Mouse (Mus musculus): ENCODE data around the gene Gm2564.
"Not testable (repeated sequence)": the region's sequence is repeated elsewhere in the genome, so short reads cannot be mapped to it uniquely, and the experiment has no call there.

Gm2564 gene

GRCm38 (mm10) chr4:42629419-42629818 lies at the start of gene Gm2564:
Gm2564 (plus strand) TSS chr4:42629719.
- in situ Hi-C loops (cut with MboI, MseI): not testable (repeated sequence)

DNA sequence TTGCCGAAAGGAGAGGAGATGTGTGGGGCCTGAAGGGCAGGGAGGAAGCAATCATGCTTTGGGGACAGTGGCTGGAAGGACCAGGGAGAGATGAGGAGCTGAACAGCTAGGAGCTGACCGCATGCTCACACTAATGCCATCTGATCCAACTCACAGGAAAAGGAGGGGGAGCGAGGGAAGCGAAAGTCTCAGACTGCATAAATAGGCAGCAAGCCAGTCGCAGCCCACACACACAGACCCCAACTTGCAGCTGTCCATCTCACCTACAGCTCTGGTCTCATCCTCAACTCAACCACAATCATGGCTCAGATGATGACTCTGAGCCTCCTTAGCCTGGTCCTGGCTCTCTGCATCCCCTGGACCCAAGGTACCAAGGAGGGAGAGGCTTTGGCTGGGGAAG lies 17.6 kb upstream of the Gm2564 start, which contains the start of gene Gm10591:
TSS of gene Gm10591 (plus strand) at position 301 of the 400 bp plus-strand sequence.
- in situ Hi-C loops (cut with MboI, MseI): not testable (repeated sequence)

- in situ Hi-C loops (cut with MboI, MseI): not testable (repeated sequence)
These were observed 25.4 kb downstream of the Gm2564 start, which contains the start of gene Ccl27b for GRCm38 (mm10) chr4:42654951-42655350. Ccl27b (plus strand) TSS chr4:42655251.

- in situ Hi-C loops (cut with MboI, MseI): loop anchor here (10.0 kb wide), 1 partner anchor 897 kb away; no protein-coding TSS in a partner anchor
These were observed 32.3 kb downstream of the Gm2564 start, which contains the start of gene Il11ra2 for GRCm38 (mm10) chr4:42661793-42662192. Il11ra2 (minus strand) TSS chr4:42661893.

- in situ Hi-C loops (cut with MboI, MseI): not testable (repeated sequence)
These were observed 45.9 kb downstream of the Gm2564 start for GRCm38 (mm10) chr4:42675415-42675814.

DNA sequence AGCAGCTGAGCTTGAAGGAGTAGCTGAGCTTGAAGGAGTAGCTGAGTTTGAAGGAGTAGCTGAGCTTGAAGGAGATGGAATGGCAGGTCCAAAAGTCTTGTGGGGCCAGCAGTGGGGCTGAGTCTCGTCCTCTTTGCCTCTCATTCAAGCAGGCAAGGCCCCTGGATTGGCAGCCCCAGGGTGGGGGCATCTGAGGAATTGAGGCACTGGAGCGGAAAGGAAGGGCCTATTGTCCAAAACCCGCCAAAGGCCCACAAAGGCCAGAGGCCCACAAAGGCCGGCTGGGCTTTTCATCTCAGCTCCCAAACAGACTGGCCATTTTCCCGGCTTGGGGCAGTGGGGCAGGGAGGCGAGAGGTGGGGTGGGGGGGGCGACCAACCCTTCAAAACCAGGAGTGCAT lies 49.8 kb downstream of the Gm2564 start:
- in situ Hi-C loops (cut with MboI, MseI): not testable (repeated sequence)

DNA sequence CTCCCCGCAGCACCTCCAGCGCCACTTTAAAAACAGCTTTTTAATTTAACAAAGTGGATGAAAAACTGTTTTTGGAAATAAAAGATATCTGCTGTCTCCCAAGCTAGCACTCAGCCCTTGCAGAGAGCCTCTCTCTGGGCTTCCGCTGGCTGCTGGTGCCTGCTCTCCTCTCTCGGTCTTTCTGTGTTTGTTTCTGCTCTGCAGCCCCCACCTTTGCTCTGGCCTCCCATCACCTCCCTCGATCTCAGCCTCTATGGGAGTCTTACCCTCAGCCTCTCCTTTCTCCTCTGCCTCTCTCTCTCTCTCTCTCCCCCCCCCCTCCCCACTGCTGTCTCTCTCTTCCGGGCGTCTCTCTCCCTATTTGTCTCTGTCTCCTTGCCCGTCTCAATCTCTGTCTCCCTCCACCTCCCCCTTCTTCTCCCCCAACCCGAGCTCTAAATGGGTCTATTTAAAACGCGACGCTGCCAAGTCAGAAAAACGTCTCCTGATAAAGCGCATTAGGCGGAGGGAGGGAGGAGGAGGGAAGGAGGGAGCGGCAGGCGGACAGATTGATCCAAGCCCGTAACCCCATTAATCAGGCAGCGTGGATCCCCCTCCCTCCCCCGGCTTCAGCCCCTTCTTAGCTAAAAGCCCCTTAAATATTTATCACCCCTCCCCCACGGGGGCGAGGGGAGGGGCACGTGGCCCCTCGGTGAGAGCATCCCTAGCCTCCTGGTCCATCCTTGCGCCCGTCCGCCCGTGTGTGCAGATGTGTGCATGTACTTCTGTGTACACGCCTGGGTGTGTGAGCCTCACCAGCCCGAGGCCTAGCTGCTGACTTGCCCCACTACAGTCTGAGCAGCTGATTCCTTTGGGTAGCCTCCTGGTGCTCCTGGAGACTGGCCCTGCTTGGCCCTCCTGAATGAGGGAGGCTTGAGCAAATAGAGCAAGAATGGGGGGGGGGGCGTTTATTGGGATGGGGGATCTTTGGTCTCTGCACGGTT lies 51.1 kb downstream of the Gm2564 start:
- in situ Hi-C loops (cut with MboI, MseI): not testable (repeated sequence)
